Mouse (Mus musculus): ENCODE measurements around the gene Fabp2. TPM values are rescaled to one million over a fixed set of nuclear protein-coding genes. Genes with fewer than 3 reads are reported as not detected.
"Not testable (repeated sequence)": the region's sequence is repeated elsewhere in the genome, so short reads cannot be mapped to it uniquely, and the experiment has no call there.

Fabp2 gene
- total RNA-seq, 1 experiment from 2014 or later = not detected

DNA sequence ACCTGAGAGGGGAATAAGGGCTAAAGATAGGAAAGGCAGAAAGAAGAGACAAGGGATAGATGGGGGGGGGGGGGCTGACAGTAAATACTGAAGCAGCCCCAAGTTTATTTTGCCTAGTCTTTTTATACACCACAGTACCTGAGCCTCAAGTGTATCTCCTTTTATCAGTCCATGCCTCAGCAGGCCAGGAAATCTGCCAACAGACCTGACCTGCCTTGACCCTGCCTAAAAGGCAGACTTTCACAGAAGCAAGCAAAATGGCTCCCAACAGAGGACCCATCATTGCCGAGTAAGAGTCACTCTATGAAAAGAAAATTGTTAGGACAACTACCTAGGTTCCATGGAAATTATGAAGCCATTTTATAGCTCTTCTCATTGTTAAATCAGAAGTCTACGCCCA is 13.0 kb downstream of the Fabp2 start:
- ATAC-seq (replicated peaks in 1 of 2; ENCODE audit: insufficient read depth in 1 of 2, low FRiP score in 2 of 2, low TSS enrichment in 1 of 2, low read depth in 1 of 2, poor library complexity in 2 of 2, severe bottlenecking in 2 of 2) = no peak

GRCm38 (mm10) chr3:122915493-122915892 is 20.6 kb downstream of the Fabp2 start:
- ATAC-seq (replicated peaks in 1 of 2; ENCODE audit: insufficient read depth in 1 of 2, low FRiP score in 2 of 2, low TSS enrichment in 1 of 2, low read depth in 1 of 2, poor library complexity in 2 of 2, severe bottlenecking in 2 of 2) = 0 out of 4 replicates have a peak, but pooled peaks of 1 of the 2 experiments have one; percentile 12

DNA sequence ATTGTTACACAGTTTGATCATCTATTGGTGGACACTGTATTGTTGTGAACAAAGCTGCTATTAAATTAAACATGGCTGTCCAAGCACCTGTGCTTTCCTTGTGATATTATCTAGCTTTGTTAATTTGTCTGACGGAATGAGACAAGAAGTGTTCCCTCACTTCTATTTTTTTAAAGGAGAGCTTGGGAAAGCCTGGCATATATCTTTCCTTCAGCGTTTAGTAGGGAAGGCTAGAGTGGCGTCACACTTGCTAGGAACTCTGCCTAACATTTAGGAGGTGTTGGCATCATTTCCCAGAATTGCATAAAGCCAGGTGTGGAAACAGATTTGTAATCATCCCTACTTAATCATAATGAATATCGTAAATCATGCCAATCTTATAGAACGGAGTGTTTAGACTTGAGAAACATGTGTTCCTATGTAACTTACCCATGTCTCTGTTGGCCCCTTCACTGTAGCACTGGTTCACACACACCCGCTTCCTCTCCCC is 21.4 kb downstream of the Fabp2 start:
- ATAC-seq (replicated peaks in 1 of 2; ENCODE audit: insufficient read depth in 1 of 2, low FRiP score in 2 of 2, low TSS enrichment in 1 of 2, low read depth in 1 of 2, poor library complexity in 2 of 2, severe bottlenecking in 2 of 2) = no peak

GRCm38 (mm10) chr3:122918672-122919071 is 23.8 kb downstream of the Fabp2 start:
- peak in 1 of 2 experiments; percentile 49; a peak in 1 of 4 replicates for ATAC-seq (replicated peaks in 1 of 2; ENCODE audit: insufficient read depth in 1 of 2, low FRiP score in 2 of 2, low TSS enrichment in 1 of 2, low read depth in 1 of 2, poor library complexity in 2 of 2, severe bottlenecking in 2 of 2)

DNA sequence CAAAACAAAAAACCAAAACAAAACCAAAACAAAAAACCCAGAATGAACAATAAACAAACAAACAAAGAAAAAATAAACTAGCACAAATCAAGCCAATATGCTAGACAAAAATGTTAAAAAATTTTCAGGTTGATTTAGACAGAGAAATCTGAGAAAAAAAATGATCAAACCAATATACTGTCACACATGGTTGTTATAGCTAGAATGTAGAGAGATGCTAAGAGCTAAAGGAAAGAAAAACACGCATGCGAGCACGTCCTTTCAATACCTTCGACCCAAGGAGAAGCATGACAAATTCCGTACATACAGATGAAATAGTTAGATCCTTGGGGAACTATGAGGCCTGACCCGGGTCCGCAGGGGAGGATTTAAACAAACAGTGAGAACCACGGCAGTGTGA is 24.4 kb downstream of the Fabp2 start, which contains the start of gene Gm10959:
Gene Gm10959, minus strand, starts transcription at position 101 of the 400 bp plus-strand sequence.
- ATAC-seq (replicated peaks in 1 of 2; ENCODE audit: insufficient read depth in 1 of 2, low FRiP score in 2 of 2, low TSS enrichment in 1 of 2, low read depth in 1 of 2, poor library complexity in 2 of 2, severe bottlenecking in 2 of 2) = no peak

DNA sequence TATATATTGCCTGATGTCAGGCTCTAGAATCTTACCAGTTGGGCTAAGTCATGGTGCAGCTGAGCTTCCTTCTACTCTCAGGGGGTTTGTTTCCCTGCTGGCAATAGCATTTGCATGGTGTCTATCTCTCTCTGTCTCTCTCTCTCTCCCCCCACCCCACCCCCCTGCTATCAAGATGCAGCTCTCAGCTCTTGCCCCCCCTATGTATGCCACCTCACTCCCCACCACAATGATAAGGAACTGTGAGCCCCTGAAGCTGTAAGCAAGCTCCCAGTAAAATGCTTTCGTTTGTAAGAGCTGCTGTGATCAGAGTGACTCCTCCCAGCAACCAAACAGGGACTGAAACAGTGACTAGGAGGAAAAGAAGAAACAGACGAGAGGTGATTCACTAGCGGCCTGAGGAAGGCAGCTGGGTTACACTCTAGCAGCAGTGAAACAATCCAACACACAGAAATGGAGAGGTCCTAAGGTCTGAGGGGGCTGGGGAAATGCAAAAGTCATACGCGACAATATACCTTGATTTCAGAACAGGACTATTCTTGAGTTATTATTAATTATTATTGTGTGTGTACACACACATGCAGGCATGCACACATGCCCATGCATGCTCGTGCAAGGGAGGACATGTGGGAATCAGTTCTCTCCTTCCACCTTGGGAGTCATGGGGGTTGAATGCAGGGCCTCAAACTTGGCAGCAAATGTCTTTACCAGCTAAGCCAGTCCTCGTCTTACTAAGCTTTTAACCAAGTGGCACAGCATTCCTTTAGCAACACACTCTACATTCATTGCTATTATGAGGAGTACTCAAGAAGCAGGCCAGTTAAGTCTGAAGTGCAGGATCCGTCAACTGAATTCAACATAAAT is 25.9 kb downstream of the Fabp2 start:
- no peak for ATAC-seq (replicated peaks in 1 of 2; ENCODE audit: insufficient read depth in 1 of 2, low FRiP score in 2 of 2, low TSS enrichment in 1 of 2, low read depth in 1 of 2, poor library complexity in 2 of 2, severe bottlenecking in 2 of 2)

- ATAC-seq (replicated peaks in 1 of 2; ENCODE audit: insufficient read depth in 1 of 2, low FRiP score in 2 of 2, low TSS enrichment in 1 of 2, low read depth in 1 of 2, poor library complexity in 2 of 2, severe bottlenecking in 2 of 2) = no peak
These were observed 27.0 kb downstream of the Fabp2 start for GRCm38 (mm10) chr3:122921676-122922527.

DNA sequence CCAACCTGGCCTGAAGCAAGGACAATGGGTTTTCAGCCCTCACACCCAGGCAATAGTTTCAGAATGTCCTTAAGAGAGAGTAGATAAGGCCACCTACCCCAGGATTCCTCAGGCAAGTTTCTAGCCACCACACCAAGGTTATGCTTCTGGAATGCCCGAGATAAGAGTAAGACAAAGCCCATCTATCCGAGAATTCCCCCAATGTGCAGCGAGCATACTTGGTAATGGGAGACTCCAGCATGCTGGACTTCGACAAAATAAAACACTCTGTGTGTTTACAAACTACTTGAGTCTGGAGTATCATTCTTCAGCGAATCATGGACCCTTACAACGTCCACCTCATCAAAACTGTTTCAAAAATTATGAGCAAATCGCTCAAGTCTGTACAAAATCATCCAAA is 28.3 kb downstream of the Fabp2 start:
- ATAC-seq (replicated peaks in 1 of 2; ENCODE audit: insufficient read depth in 1 of 2, low FRiP score in 2 of 2, low TSS enrichment in 1 of 2, low read depth in 1 of 2, poor library complexity in 2 of 2, severe bottlenecking in 2 of 2) = no peak

- ATAC-seq (replicated peaks in 1 of 2; ENCODE audit: insufficient read depth in 1 of 2, low FRiP score in 2 of 2, low TSS enrichment in 1 of 2, low read depth in 1 of 2, poor library complexity in 2 of 2, severe bottlenecking in 2 of 2) = peak; percentile 84 to 89
These were observed 29.4 kb downstream of the Fabp2 start, which contains the start of gene 1810037I17Rik for GRCm38 (mm10) chr3:122924009-122924914. Gene 1810037I17Rik, plus strand, starts transcription at chr3:122924203.

DNA sequence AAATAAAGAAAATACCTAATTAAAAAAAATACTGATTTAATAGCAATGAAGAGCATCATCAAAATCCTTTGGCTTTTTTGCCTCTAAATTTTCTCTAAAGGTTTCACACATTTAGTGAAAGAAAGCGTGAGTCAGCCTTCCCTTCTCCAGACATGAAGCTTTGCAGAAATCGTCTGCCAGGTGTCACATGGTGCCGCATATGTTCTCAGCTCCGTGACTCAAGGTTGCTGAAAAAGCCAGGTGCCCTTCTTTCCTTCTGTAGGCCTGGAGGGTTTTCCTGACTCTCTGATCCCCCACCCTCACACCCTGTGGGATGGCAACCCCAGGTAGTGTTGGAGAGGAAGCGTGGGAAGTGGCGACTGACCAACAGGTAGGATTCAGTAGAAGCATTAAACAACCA is 34.9 kb downstream of the Fabp2 start:
- ATAC-seq (replicated peaks in 1 of 2; ENCODE audit: insufficient read depth in 1 of 2, low FRiP score in 2 of 2, low TSS enrichment in 1 of 2, low read depth in 1 of 2, poor library complexity in 2 of 2, severe bottlenecking in 2 of 2) = no peak

- no peak for ATAC-seq (replicated peaks in 1 of 2; ENCODE audit: insufficient read depth in 1 of 2, low FRiP score in 2 of 2, low TSS enrichment in 1 of 2, low read depth in 1 of 2, poor library complexity in 2 of 2, severe bottlenecking in 2 of 2)
These were observed 37.6 kb downstream of the Fabp2 start for GRCm38 (mm10) chr3:122932466-122932865.

GRCm38 (mm10) chr3:122937176-122937575 is 42.3 kb downstream of the Fabp2 start:
- not testable (repeated sequence) for ATAC-seq (replicated peaks in 1 of 2; ENCODE audit: insufficient read depth in 1 of 2, low FRiP score in 2 of 2, low TSS enrichment in 1 of 2, low read depth in 1 of 2, poor library complexity in 2 of 2, severe bottlenecking in 2 of 2)

DNA sequence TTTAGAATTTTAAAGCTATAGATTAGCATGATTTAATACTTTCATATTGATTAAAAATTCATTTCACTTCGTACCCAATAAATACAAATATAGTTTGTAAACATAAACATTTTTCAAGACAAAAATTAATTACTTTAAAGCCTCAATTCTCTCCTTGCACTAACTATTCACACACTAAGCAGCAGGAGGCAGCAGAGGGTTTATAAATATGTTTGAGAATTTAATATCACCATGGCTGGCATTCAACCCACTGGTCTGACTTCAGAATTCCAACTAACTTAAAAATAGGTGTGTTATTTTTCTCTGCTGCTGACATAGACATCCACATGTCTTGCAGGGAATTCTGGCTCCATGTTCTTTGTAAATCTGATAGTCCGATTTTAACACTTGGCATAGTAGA is 44.3 kb downstream of the Fabp2 start:
- peak; percentile 51 to 56; a peak in 3 of 4 replicates for ATAC-seq (replicated peaks in 1 of 2; ENCODE audit: insufficient read depth in 1 of 2, low FRiP score in 2 of 2, low TSS enrichment in 1 of 2, low read depth in 1 of 2, poor library complexity in 2 of 2, severe bottlenecking in 2 of 2)

DNA sequence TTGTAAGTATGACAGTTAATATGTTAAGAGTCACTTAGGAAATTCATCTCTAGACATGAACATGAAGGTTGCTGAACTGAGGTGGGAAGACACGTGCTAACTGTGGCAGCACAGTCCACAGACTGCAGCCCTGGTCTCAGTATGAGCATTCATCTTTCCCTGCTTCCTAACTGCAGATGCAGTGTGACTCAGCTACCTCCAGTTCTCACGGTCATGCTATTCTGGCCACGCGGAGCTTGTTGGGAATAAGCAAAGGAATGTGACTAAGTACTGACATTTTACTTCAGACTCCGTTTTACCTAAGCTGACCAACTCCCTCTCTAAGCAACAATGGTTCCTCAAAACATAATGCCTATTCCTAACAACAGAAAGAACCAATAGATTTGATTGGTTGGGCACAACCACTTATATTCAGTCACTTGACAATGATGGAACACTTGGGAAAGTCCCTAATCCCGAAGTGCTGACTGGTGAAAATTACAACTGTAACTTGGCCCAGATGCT is 48.6 kb downstream of the Fabp2 start:
- no peak for ATAC-seq (replicated peaks in 1 of 2; ENCODE audit: insufficient read depth in 1 of 2, low FRiP score in 2 of 2, low TSS enrichment in 1 of 2, low read depth in 1 of 2, poor library complexity in 2 of 2, severe bottlenecking in 2 of 2)

Data from hematopoietic stem cell, adult 5-6 weeks (primary cell).